Mouse (Mus musculus): ENCODE measurements at regions not wholly inside any gene's neighbourhood (a gene's known extent, or its start where the extent isn't known, plus 50 kb on each side); places are given as distances from the start of the nearest gene placed in this dataset.
"Not testable (repeated sequence)": the region's sequence is repeated elsewhere in the genome, so short reads cannot be mapped to it uniquely, and the experiment has no call there.

GRCm38 (mm10) chr11:8754508-8754907, 90.2 kb upstream of the Tns3 start:
- TF ChIP-seq EP300, CTCF (IDR thresholded peaks at IDR 0.05; ENCODE audit: low read depth): not testable (repeated sequence)
